Mouse (Mus musculus): ENCODE data around the gene Scgb2a2.
"Not testable (repeated sequence)": the region's sequence is repeated elsewhere in the genome, so short reads cannot be mapped to it uniquely, and the experiment has no call there.

The Scgb2a2 gene

GRCm38 (mm10) chr19:9847262-9847661 is at the start of gene Scgb2a2:
Gene Scgb2a2 (plus strand): TSS chr19:9847562.
- no peak for DNase-seq (ENCODE audit: low spot score)

DNA sequence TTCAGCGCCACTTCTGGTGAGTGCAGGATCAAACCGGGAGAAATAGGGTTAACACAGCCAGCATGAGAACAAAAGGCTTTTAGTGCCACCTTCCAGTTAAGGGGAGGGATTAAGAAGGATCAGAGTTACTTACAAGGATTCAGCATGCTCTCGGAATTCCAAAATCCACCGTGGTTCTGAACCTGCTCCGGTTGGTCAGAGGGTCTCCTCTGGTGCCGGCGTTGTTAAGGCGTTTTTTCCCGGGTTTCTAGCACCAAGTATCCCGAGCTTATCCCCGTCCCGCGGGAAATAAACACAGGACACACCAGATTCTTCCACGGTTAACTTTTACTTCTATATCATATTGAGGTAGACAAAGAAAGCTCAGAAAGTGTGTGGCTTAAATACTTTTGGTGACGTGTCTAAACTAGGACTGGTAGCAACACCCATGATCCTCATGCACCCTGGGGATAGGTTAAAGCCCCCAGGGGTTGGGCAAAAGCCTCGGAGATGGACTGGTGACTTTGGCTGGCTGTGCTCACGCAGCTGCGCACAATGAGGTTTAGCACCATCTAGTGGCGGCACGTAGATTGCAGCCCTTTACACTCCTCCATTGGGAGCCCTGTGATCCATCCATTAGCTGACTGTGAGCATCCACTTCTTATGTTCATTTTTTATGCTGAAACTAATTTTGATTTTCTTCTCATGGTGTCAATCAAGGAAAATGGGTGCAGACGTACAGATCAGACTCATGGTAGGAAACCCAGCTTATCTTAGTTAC is 10.6 kb upstream of the Scgb2a2 start:
- peak; percentile 68 for DNase-seq (ENCODE audit: low spot score)

GRCm38 (mm10) chr19:9837341-9837715 is 10.0 kb upstream of the Scgb2a2 start:
- DNase-seq (ENCODE audit: low spot score): no peak

- not testable (repeated sequence) for DNase-seq (ENCODE audit: low spot score)
Observed at GRCm38 (mm10) chr19:9849368-9850075, 2.2 kb downstream of the Scgb2a2 start.

- not testable (repeated sequence) for DNase-seq (ENCODE audit: low spot score)
Observed at GRCm38 (mm10) chr19:9860821-9861220, 13.5 kb downstream of the Scgb2a2 start.

DNA sequence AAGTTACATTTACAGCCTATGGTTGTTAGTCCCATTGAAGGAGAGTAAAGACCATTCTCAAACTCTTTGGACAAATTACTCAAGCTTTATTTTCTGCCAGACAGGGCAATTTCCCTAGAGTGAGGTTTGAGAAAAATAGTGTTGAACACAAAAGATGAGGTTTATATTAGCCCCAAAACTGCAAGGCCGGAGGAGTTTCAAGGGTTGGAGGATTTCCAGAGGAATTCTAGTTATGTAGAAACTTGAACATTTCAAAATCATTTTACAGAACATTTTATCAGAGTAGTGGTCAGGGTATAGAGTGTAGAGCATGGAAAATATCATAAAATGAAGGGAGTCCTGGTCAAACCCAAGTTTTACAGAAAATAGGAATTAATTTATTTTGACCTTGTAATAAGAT is 17.5 kb downstream of the Scgb2a2 start:
- DNase-seq (ENCODE audit: low spot score): no peak

GRCm38 (mm10) chr19:9865466-9865865 is 18.1 kb downstream of the Scgb2a2 start:
- no peak for DNase-seq (ENCODE audit: low spot score)

GRCm38 (mm10) chr19:9878186-9878835 is 30.9 kb downstream of the Scgb2a2 start:
- no peak for DNase-seq (ENCODE audit: low spot score)

- DNase-seq (ENCODE audit: low spot score): no peak
Observed at GRCm38 (mm10) chr19:9886348-9886747, 39.0 kb downstream of the Scgb2a2 start.

- no peak for DNase-seq (ENCODE audit: low spot score)
Observed at GRCm38 (mm10) chr19:9886771-9887170, 39.4 kb downstream of the Scgb2a2 start.

- DNase-seq (ENCODE audit: low spot score): no peak
Observed at GRCm38 (mm10) chr19:9896067-9896466, 48.7 kb downstream of the Scgb2a2 start.

GRCm38 (mm10) chr19:9898339-9899066 is 51.1 kb downstream of the Scgb2a2 start:
- DNase-seq (ENCODE audit: low spot score): no peak

GRCm38 (mm10) chr19:9899072-9899779 is 51.9 kb downstream of the Scgb2a2 start, which contains the start of gene Incenp:
Gene Incenp (minus strand): TSS chr19:9899551.
- DNase-seq (ENCODE audit: low spot score): peak; percentile 88

- DNase-seq (ENCODE audit: low spot score): no peak
Observed at GRCm38 (mm10) chr19:9899780-9900146, 52.4 kb downstream of the Scgb2a2 start.

- DNase-seq (ENCODE audit: low spot score): not testable (repeated sequence)
Observed at GRCm38 (mm10) chr19:9900696-9901095, 53.3 kb downstream of the Scgb2a2 start.
